Mouse (Mus musculus) heart, embryonic 16.5 days (tissue): Measurements from ENCODE around the gene Fam170b. TPM values are rescaled to one million over a fixed set of nuclear protein-coding genes. Genes with fewer than 3 reads are reported as not detected.

Source experiments
- ATAC-seq: fragments of 200-750 bp; cut with Nextera tagmentation; replicated peaks from 2 replicates; pipeline ENCODE4 v1.8.0; 2017; ENCODE audit warnings: moderate number of reproducible peaks; ENCODE audit not compliant: insufficient read depth, low FRiP score; ENCODE audit errors: extremely low read depth
- H3K27ac ChIP-seq: fragments of 300-500 bp; sonication (generic); 2 replicates; pipeline ENCODE4 v1.5.1; 2014; ENCODE audit warnings: mild to moderate bottlenecking, low read length, control low read depth, moderate library complexity
- H3K27me3 ChIP-seq: fragments of 300-500 bp; sonication (generic); 2 replicates; pipeline ENCODE4 v1.6.1; 2014; ENCODE audit warnings: low read length, mixed read lengths; ENCODE audit not compliant: control insufficient read depth, insufficient read depth
- H3K36me3 ChIP-seq: fragments of 300-500 bp; sonication (generic); 2 replicates; pipeline ENCODE4 v1.6.1; 2014; ENCODE audit not compliant: control insufficient read depth, insufficient read depth
- H3K4me1 ChIP-seq: fragments of 300-500 bp; sonication (generic); 2 replicates; pipeline ENCODE4 v1.6.1; 2014; ENCODE audit warnings: low read length, mixed read lengths; ENCODE audit not compliant: control insufficient read depth, insufficient read depth
- H3K4me2 ChIP-seq: fragments of 300-500 bp; sonication (generic); 2 replicates; pipeline ENCODE4 v1.6.1; 2014; ENCODE audit warnings: low read depth, mild to moderate bottlenecking, control low read depth, low read length
- H3K4me3 ChIP-seq: fragments of 300-500 bp; sonication (generic); 2 replicates; pipeline ENCODE4 v1.5.1; 2014; ENCODE audit warnings: mild to moderate bottlenecking, control low read depth, low read length
- H3K9ac ChIP-seq: fragments of 300-500 bp; sonication (generic); 2 replicates; pipeline ENCODE4 v1.6.1; 2014; ENCODE audit warnings: low read length, control low read depth
- H3K9me3 ChIP-seq: fragments of 300-500 bp; sonication (generic); replicated peaks from 2 replicates; pipeline ENCODE4 v1.6.1; 2016; ENCODE audit warnings: low read length; ENCODE audit not compliant: control insufficient read depth
- WGBS: fragments of 180-500 bp; shearing (Covaris S2); extraction: QIAGEN DNeasy Blood & Tissue Kit; methylation state at CpG from one replicate; pipeline ENCODE4 v1.1.7; 2014; 5-methylcytosine and 5-hydroxymethylcytosine counted together
- polyA plus RNA-seq: library from polyadenylated mRNA; unstranded; fragments of >200 nt; fragmentation: Nextera tagmentation; extraction: Ambion mirVana; gene quantifications from 2 replicates; pipeline ENCODE4 v1.2.1, GENCODE M21; 2015

The Fam170b gene
- polyA plus RNA-seq, 1 experiment from 2014 or later = not detected

- Histone ChIP-seq H3K9me3 (no peaks in the 10 kb centered on the region), H3K9ac (no peak overlapping the region), H3K36me3 (no peaks in the 10 kb centered on the region), H3K27me3 (no peaks in the 10 kb centered on the region), H3K4me2 (no peak overlapping the region), H3K4me3 (no peak overlapping the region), H3K4me1 (no peaks in the 10 kb centered on the region), H3K27ac (no peak overlapping the region)
- ATAC-seq = no peak
These were observed 8.3 kb downstream of the Fam170b start for GRCm38 (mm10) chr14:32842052-32842451.

GRCm38 (mm10) chr14:32854059-32854458 is 20.3 kb downstream of the Fam170b start:
- H3K36me3 ChIP-seq = no peaks in the 10 kb centered on the region
- H3K27ac ChIP-seq = no peak overlapping the region
- peaks cover 4% of the 10 kb centered on the region for H3K4me1 ChIP-seq
- H3K9me3 ChIP-seq = no peaks in the 10 kb centered on the region
- no peak overlapping the region for H3K4me2 ChIP-seq
- H3K9ac ChIP-seq = no peak overlapping the region
- no peak for ATAC-seq
- H3K4me3 ChIP-seq = no peak overlapping the region
- no peaks in the 10 kb centered on the region for H3K27me3 ChIP-seq
- WGBS = 88% methylated on average over 4 of the region's 4 CpGs

DNA sequence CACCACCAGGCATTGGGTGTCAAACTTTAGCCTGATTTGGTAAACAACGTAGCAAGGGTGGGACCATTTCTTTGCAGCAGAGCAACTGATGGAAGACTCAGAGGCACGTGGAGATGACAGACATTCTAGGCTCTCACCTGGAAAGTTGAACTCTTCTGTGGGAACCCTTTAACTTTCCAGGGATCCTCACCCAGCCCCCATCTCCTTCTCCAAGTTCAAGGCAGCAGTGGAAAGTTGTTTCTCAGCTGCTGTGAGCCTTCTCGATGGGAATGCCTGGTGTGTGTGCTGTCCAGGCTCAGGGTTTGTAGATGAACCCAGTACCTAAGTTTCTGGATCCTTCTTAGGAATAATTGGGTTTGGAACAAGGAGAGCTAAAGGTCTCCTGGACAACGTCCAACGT is 22.5 kb downstream of the Fam170b start:
- no peaks in the 10 kb centered on the region for H3K27me3 ChIP-seq
- H3K27ac ChIP-seq = no peak overlapping the region
- peak overlapping the region; percentile 58 for H3K4me3 ChIP-seq
- H3K36me3 ChIP-seq = no peaks in the 10 kb centered on the region
- peak overlapping the region; percentile 69 for H3K4me2 ChIP-seq
- H3K9me3 ChIP-seq = no peaks in the 10 kb centered on the region
- H3K4me1 ChIP-seq = peaks cover 25% of the 10 kb centered on the region
- ATAC-seq = no peak
- 38% methylated on average over 5 of the region's 5 CpGs for WGBS
- peak overlapping the region; percentile 83; the same call in 1 of the 2 replicates for H3K9ac ChIP-seq

DNA sequence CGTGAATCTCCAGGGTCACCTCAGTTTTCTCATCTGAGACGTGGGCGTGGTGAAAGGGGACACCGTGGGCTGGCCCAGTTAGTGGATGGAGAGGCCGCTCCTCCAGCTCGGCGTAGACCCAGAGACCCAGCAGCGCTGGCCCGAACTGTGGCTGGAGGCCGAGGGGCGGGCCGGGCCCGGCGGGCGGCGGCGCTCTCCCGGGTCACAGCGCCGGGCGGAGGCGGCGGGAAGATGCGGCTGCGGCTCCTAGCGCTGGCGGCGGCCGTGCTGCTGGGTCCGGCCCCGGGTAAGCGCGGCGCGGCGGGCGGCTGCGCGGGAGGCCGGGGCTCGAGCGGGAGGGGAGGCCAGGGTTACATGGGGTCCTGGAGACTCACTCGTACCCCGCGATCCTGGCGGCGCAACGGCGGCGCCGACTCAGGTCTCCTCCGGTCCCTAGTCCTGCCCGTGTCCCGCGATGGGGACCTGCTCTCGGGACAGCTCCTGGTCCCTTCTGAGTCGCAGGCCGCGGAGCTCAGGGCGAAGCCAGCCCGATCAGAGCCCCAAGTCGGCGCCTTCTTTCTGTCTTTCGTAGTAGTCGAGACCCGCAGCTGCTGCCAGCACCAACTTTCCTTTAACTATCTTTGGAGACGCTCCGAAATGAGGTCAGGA is 23.0 kb downstream of the Fam170b start, which contains the start of gene Vstm4:
Gene Vstm4 (plus strand): TSS at position 76 of the 648 bp plus-strand sequence.
- ATAC-seq = peak; percentile 54
- Histone ChIP-seq H3K27ac (peak within 1 kb of the TSS; percentile 61), H3K36me3 (no peaks in the 10 kb centered on the region), H3K27me3 (no peaks in the 10 kb centered on the region), H3K4me3 (peak within 1 kb of the TSS; percentile 58), H3K9me3 (no peaks in the 10 kb centered on the region), H3K4me2 (peak within 1 kb of the TSS; percentile 69), H3K9ac (peak within 1 kb of the TSS; percentile 83), H3K4me1 (peaks cover 30% of the 10 kb centered on the region)
- 1% methylated on average over 50 of the region's 68 CpGs for WGBS

DNA sequence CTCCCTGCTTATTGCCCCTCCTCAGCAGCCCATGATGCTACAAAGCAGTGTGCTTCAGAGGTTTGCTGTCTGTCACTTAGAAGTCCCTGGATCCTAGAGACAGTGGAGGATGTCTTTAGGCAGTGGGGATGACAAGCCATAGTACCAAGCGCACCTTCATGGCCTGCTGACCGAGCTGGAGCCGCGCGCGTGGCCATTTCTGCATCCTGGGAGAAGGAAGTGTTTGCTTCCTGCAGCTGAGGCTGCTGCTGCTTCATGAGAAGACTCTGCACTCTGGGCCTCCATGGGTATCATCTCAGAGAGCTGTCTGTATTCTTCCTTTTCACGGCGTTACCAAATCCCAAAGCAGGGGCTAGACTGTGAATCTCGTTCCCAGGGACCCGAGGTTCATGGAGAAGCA is 24.6 kb downstream of the Fam170b start:
- Histone ChIP-seq H3K4me2 (no peak overlapping the region), H3K27ac (no peak overlapping the region), H3K4me3 (no peak overlapping the region), H3K27me3 (no peaks in the 10 kb centered on the region), H3K9me3 (no peaks in the 10 kb centered on the region), H3K36me3 (no peaks in the 10 kb centered on the region), H3K4me1 (peaks cover 36% of the 10 kb centered on the region), H3K9ac (no peak overlapping the region)
- no peak for ATAC-seq
- 89% methylated on average over 10 of the region's 10 CpGs for WGBS

- Histone ChIP-seq H3K9ac (peak overlapping the region; percentile 13; the same call in 1 of the 2 replicates), H3K27me3 (no peaks in the 10 kb centered on the region)
- 49% methylated on average over 6 of the region's 6 CpGs for WGBS
These were observed 25.3 kb downstream of the Fam170b start for GRCm38 (mm10) chr14:32858941-32859510.

DNA sequence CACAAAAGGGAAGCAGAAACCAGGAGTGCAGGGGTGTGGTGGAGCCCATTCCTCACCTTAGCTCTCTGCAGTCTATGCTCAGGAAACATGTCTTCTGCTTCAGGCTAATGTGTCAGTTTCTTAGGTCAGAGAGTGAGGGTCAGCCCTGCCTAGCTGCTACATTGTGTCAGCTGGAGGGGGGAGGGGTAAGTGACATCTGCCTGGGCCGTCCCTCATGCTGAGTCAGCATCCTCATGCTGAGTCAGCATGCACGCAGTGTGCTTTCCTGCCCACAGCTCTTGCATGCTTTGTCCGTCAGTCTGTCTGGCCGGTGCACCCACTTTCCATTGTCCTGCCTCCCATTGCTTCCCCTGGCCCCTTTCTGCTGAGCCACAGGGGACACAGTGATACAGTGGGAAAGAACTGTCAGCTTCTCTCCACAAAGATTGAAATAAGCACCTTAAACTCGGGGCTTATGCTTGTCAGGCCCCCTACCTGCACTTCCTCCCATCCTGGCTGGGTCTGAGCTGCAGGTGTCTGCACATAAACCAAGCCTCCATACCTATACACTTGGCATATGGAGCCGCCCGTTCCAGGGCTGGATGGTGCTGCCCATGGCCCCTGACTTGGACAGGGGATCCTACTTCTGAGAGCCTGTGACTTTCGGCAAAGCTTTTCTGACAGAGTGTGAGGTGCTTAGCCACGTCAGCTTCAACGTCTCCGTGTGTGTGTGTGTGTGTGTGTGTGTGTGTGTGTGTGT is 26.2 kb downstream of the Fam170b start:
- H3K36me3 ChIP-seq = peaks cover 5% of the 10 kb centered on the region
- no peak overlapping the region; the same call in 1 of the 2 replicates for H3K9ac ChIP-seq
- H3K9me3 ChIP-seq = no peaks in the 10 kb centered on the region
- H3K4me3 ChIP-seq = no peak overlapping the region
- peaks cover 36% of the 10 kb centered on the region for H3K4me1 ChIP-seq
- peak overlapping the region; percentile 92; the same call in 1 of the 2 replicates for H3K27ac ChIP-seq
- ATAC-seq = no peak
- 60% methylated on average over 11 of the region's 11 CpGs for WGBS
- no peak overlapping the region for H3K4me2 ChIP-seq
- no peaks in the 10 kb centered on the region for H3K27me3 ChIP-seq

More at GRCm38 (mm10) chr14:32858941-32859510, 25.3 kb downstream of the Fam170b start:
- no peak overlapping the region for H3K4me3 ChIP-seq
- no peaks in the 10 kb centered on the region for H3K9me3 ChIP-seq
- H3K27ac ChIP-seq = peak overlapping the region; percentile 21
- no peak overlapping the region for H3K4me2 ChIP-seq
- H3K4me1 ChIP-seq = peaks cover 36% of the 10 kb centered on the region
- peaks cover 5% of the 10 kb centered on the region for H3K36me3 ChIP-seq
- no peak for ATAC-seq

GRCm38 (mm10) chr14:32861149-32861581 is 27.4 kb downstream of the Fam170b start:
- Histone ChIP-seq H3K27ac (peak overlapping the region; percentile 92), H3K27me3 (no peaks in the 10 kb centered on the region), H3K4me3 (peak overlapping the region; percentile 13; the same call in 1 of the 2 replicates), H3K36me3 (peaks cover 5% of the 10 kb centered on the region), H3K4me2 (peak overlapping the region; percentile 55), H3K9me3 (no peaks in the 10 kb centered on the region), H3K9ac (peak overlapping the region; percentile 0; the same call in 1 of the 2 replicates), H3K4me1 (peaks cover 36% of the 10 kb centered on the region)
- 5% methylated on average over 6 of the region's 6 CpGs for WGBS
- peak; percentile 87 for ATAC-seq
